Comparison of ENCODE assay signal across 15 mouse cellular contexts in the genomic region with DNA sequence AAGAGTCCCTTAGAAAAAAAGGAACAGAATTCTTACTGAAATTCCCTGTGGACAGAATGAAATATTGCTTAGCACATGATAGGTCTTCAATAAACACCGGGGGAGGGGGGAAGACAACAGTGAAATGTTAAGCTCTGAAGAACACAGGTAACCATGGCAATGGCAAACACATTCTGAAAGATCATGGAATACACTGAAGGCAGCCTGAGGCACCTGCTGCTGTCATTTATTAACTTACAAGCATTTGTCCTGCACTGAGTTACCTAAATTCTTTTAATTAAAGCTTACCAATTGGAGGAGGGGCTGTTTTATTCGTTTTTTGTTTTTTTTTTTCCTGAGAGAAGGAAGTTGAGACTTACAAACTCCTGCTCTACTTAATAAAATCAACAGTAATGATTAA.
"Had no signal": no experiment of that assay in that cellular context is flagged by ENCODE, and none has a peak within 500 bp of the region (broad histone marks: within the 10 kb centered on the region; RNA-seq: fewer than 3 reads in every experiment).

No protein-coding gene starts in this region.

- H3K36me3 ChIP-seq: limb, embryonic 12.5 days; limb, embryonic 15.5 days; liver, embryonic 12.5 days; liver, embryonic 15.5 days; lung, embryonic 15.5 days; midbrain, embryonic 10.5 days; midbrain, embryonic 13.5 days had no signal

- H3K4me1 ChIP-seq: liver, embryonic 12.5 days; megakaryocyte, embryonic 14.5 days; midbrain, embryonic 13.5 days had no signal

- H3K9ac ChIP-seq: limb, embryonic 12.5 days; limb, embryonic 15.5 days; liver, embryonic 12.5 days; liver, embryonic 15.5 days; lung, embryonic 15.5 days; midbrain, embryonic 13.5 days had no signal

- H3K4me3 ChIP-seq: limb, embryonic 12.5 days; limb, embryonic 15.5 days; liver, embryonic 12.5 days; liver, embryonic 15.5 days; lung, embryonic 15.5 days; megakaryocyte, embryonic 14.5 days; midbrain, embryonic 10.5 days; midbrain, embryonic 13.5 days had no signal

- H3K27ac ChIP-seq: limb, embryonic 12.5 days; limb, embryonic 15.5 days; liver, embryonic 12.5 days; liver, embryonic 15.5 days; lung, embryonic 15.5 days; midbrain, embryonic 10.5 days; midbrain, embryonic 13.5 days had no signal

- DNase-seq: left cerebral cortex, postnatal 4 days; lung, adult 18-20 months; lung, postnatal 10 days; lung, postnatal 36 days; thymus, adult 18-20 months; thymus, postnatal 36 days had no signal

- H3K9me3 ChIP-seq: limb, embryonic 15.5 days; liver, embryonic 12.5 days; liver, embryonic 15.5 days; lung, embryonic 15.5 days; midbrain, embryonic 13.5 days had no signal

- H3K27me3 ChIP-seq: limb, embryonic 12.5 days; limb, embryonic 15.5 days; liver, embryonic 15.5 days; lung, embryonic 15.5 days; megakaryocyte, embryonic 14.5 days; midbrain, embryonic 13.5 days had no signal

- H3K4me2 ChIP-seq: limb, embryonic 12.5 days; limb, embryonic 15.5 days; liver, embryonic 12.5 days; liver, embryonic 15.5 days; lung, embryonic 15.5 days; midbrain, embryonic 13.5 days had no signal

- ATAC-seq: intestine, postnatal 0 days; liver, embryonic 12.5 days; midbrain, embryonic 13.5 days had no signal
